ENCODE assay signal across 8 mouse cellular contexts in the genomic region with DNA sequence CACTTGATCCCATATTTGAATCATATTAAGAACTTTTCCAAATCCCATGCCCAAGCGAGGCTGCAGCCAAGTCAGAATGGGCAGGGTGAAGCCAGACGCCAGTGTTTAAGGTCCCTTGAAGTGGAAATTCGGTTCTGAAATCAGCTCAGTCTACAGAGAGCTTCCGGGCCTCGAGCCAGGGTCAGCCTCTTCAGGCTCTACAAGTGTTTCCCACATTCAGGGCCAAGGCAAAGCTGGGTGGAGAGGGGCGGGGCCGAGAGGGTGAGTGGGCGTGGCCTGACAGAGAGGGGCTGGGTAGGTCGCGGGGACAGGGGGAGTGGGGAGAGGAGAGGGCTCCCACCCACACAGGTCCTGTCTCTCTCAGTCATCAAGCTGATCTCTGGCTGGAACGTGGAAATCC. TPM values are rescaled to one million over a fixed set of nuclear protein-coding genes. Genes with fewer than 3 reads are reported as not detected.
DNase-seq lines count a peak whose midpoint lies in the region; ATAC-seq and TF ChIP-seq lines count a peak whose summit lies in the region.

No protein-coding gene starts in this region.

- H3K4me3 ChIP-seq in forebrain, embryonic 14.5 days (ENCODE audit: low read depth, low read length), result no peak overlapping the region
- H3K4me3 ChIP-seq in forebrain, embryonic 16.5 days (replicated peaks; ENCODE audit: low read length), result no peak overlapping the region
- 0 out of 2 replicates have a peak overlapping the region, but pooled peaks have one; percentile 11 for H3K4me3 ChIP-seq in heart, embryonic 15.5 days
- no peak overlapping the region for H3K4me3 ChIP-seq in midbrain, postnatal 0 days (ENCODE audit: low read depth, low read length)
- no peak overlapping the region for H3K4me3 ChIP-seq in cerebellum, adult 2 months (replicated peaks; ENCODE audit: insufficient read depth, low read depth, low read length)
- H3K4me3 ChIP-seq in forebrain, embryonic 13.5 days, result no peak overlapping the region

- 28% methylated on average over 11 of the region's 11 CpGs for WGBS in forebrain, embryonic 14.5 days
- 17% methylated on average over 11 of the region's 11 CpGs for WGBS in forebrain, embryonic 16.5 days
- WGBS in heart, embryonic 15.5 days, result 11% methylated on average over 11 of the region's 11 CpGs
- WGBS in midbrain, postnatal 0 days, result 26% methylated on average over 11 of the region's 11 CpGs
- WGBS in cerebellum, adult 2 months, result 17% methylated on average over 11 of the region's 11 CpGs
- WGBS in forebrain, embryonic 13.5 days, result 26% methylated on average over 11 of the region's 11 CpGs

- ATAC-seq in forebrain, embryonic 14.5 days, result no peak
- no peak for ATAC-seq in forebrain, embryonic 16.5 days
- peak; percentile 64 for ATAC-seq in heart, embryonic 15.5 days (replicated peaks; ENCODE audit: insufficient number of reproducible peaks, insufficient read depth, low FRiP score, low read depth)
- ATAC-seq in midbrain, postnatal 0 days (ENCODE audit: low FRiP score), result no peak
- ATAC-seq in forebrain, embryonic 13.5 days, result no peak

- H3K27me3 ChIP-seq in forebrain, embryonic 14.5 days (replicated peaks; ENCODE audit: control insufficient read depth, insufficient read depth, low read length), result no peaks in the 10 kb centered on the region
- no peaks in the 10 kb centered on the region for H3K27me3 ChIP-seq in forebrain, embryonic 16.5 days (replicated peaks; ENCODE audit: control insufficient read depth, insufficient read depth, low read length)
- H3K27me3 ChIP-seq in heart, embryonic 15.5 days, result no peaks in the 10 kb centered on the region
- H3K27me3 ChIP-seq in midbrain, postnatal 0 days (ENCODE audit: insufficient read depth, low read length), result no peaks in the 10 kb centered on the region
- no peaks in the 10 kb centered on the region for H3K27me3 ChIP-seq in cerebellum, adult 2 months (ENCODE audit: control insufficient read depth, insufficient read depth, low read length)
- H3K27me3 ChIP-seq in forebrain, embryonic 13.5 days, result 0 out of 2 replicates have a peak, but pooled peaks cover 3% of the 10 kb centered on the region

- no peak overlapping the region for H3K9ac ChIP-seq in forebrain, embryonic 14.5 days (ENCODE audit: low read length)
- H3K9ac ChIP-seq in forebrain, embryonic 16.5 days (replicated peaks; ENCODE audit: low read depth, low read length), result no peak overlapping the region
- H3K9ac ChIP-seq in heart, embryonic 15.5 days, result no peak overlapping the region
- no peak overlapping the region for H3K9ac ChIP-seq in midbrain, postnatal 0 days (replicated peaks; ENCODE audit: low read length, poor library complexity, severe bottlenecking)
- H3K9ac ChIP-seq in forebrain, embryonic 13.5 days, result no peak overlapping the region

- H3K9me3 ChIP-seq in forebrain, embryonic 14.5 days (replicated peaks; ENCODE audit: control insufficient read depth, low read length), result no peaks in the 10 kb centered on the region
- no peaks in the 10 kb centered on the region for H3K9me3 ChIP-seq in forebrain, embryonic 16.5 days (ENCODE audit: control insufficient read depth, low read length)
- H3K9me3 ChIP-seq in heart, embryonic 15.5 days (replicated peaks), result no peaks in the 10 kb centered on the region
- no peaks in the 10 kb centered on the region for H3K9me3 ChIP-seq in midbrain, postnatal 0 days (ENCODE audit: low read length)
- H3K9me3 ChIP-seq in forebrain, embryonic 13.5 days (replicated peaks), result no peaks in the 10 kb centered on the region

- no peak overlapping the region for H3K4me2 ChIP-seq in forebrain, embryonic 14.5 days (ENCODE audit: low read length)
- H3K4me2 ChIP-seq in forebrain, embryonic 16.5 days (ENCODE audit: low read length), result no peak overlapping the region
- peak overlapping the region; percentile 38 for H3K4me2 ChIP-seq in heart, embryonic 15.5 days
- H3K4me2 ChIP-seq in midbrain, postnatal 0 days (ENCODE audit: low read depth, low read length, poor library complexity, severe bottlenecking), result no peak overlapping the region; the same call in 1 of the 2 replicates
- no peak overlapping the region for H3K4me2 ChIP-seq in forebrain, embryonic 13.5 days

- H3K4me1 ChIP-seq in forebrain, embryonic 14.5 days (ENCODE audit: control insufficient read depth, insufficient read depth, low read length), result no peaks in the 10 kb centered on the region
- no peaks in the 10 kb centered on the region; the same call in 1 of the 2 replicates for H3K4me1 ChIP-seq in forebrain, embryonic 16.5 days (replicated peaks; ENCODE audit: control insufficient read depth, insufficient read depth, low read length)
- H3K4me1 ChIP-seq in heart, embryonic 15.5 days (replicated peaks), result peaks cover 22% of the 10 kb centered on the region
- H3K4me1 ChIP-seq in midbrain, postnatal 0 days (ENCODE audit: insufficient read depth, low read length), result no peaks in the 10 kb centered on the region; the same call in 1 of the 2 replicates
- H3K4me1 ChIP-seq in cerebellum, adult 2 months (ENCODE audit: control insufficient read depth, insufficient read depth, low read length), result peaks cover 3% of the 10 kb centered on the region; the same call in 1 of the 2 replicates
- 0 out of 2 replicates have a peak, but pooled peaks cover 4% of the 10 kb centered on the region for H3K4me1 ChIP-seq in forebrain, embryonic 13.5 days

- H3K27ac ChIP-seq in forebrain, embryonic 14.5 days (ENCODE audit: low read depth, low read length), result no peak overlapping the region
- no peak overlapping the region for H3K27ac ChIP-seq in forebrain, embryonic 16.5 days (ENCODE audit: low read length)
- H3K27ac ChIP-seq in heart, embryonic 15.5 days, result peak overlapping the region; percentile 52; the same call in 1 of the 2 replicates
- H3K27ac ChIP-seq in midbrain, postnatal 0 days (ENCODE audit: low read depth, low read length), result no peak overlapping the region
- H3K27ac ChIP-seq in cerebellum, adult 2 months (ENCODE audit: insufficient read depth, low read length), result no peak overlapping the region
- H3K27ac ChIP-seq in forebrain, embryonic 13.5 days, result no peak overlapping the region

- no peak for TF ChIP-seq POLR2A in cerebellum, adult 2 months (IDR thresholded peaks at IDR 0.05; ENCODE audit: borderline replicate concordance, insufficient read depth, low read length)

- DNase-seq in forebrain, embryonic 14.5 days (ENCODE audit: low spot score), result peak; percentile 45
- peak; percentile 53 for DNase-seq in retina, postnatal 1 day
- DNase-seq in retina, embryonic 14.5 days (ENCODE audit: low spot score), result no peak
- DNase-seq in midbrain, postnatal 0 days (ENCODE audit: low spot score), result peak; percentile 58
- DNase-seq in cerebellum, adult 2 months, result no peak

- no peaks in the 10 kb centered on the region for H3K36me3 ChIP-seq in forebrain, embryonic 14.5 days (ENCODE audit: control insufficient read depth, insufficient read depth, low read length)
- H3K36me3 ChIP-seq in forebrain, embryonic 16.5 days (ENCODE audit: control insufficient read depth, insufficient read depth), result no peaks in the 10 kb centered on the region
- H3K36me3 ChIP-seq in heart, embryonic 15.5 days, result no peaks in the 10 kb centered on the region
- H3K36me3 ChIP-seq in midbrain, postnatal 0 days (ENCODE audit: insufficient read depth, low read length), result no peaks in the 10 kb centered on the region
- H3K36me3 ChIP-seq in forebrain, embryonic 13.5 days (ENCODE audit: poor library complexity, severe bottlenecking), result no peaks in the 10 kb centered on the region

- TF ChIP-seq CTCF in midbrain, postnatal 0 days (IDR thresholded peaks at IDR 0.05), result no peak
- no peak for TF ChIP-seq CTCF in cerebellum, adult 2 months (IDR thresholded peaks at IDR 0.05; ENCODE audit: borderline replicate concordance, insufficient read depth, low read depth, low read length)

RNA-seq across cellular contexts. Expression of gene Myom3, which starts 38.4 kb away (rescaled TPM):
- 0.17 and 0.22 TPM in 2 replicates for polyA plus RNA-seq in forebrain, embryonic 14.5 days (2014; fragmentation: Nextera tagmentation; extraction: Ambion mirVana)
- 0.29 and 0.34 TPM in 2 replicates for polyA plus RNA-seq in forebrain, embryonic 16.5 days (2015; fragmentation: Nextera tagmentation; extraction: Ambion mirVana)
- polyA plus RNA-seq in heart, embryonic 15.5 days (2015; fragmentation: Nextera tagmentation; extraction: Ambion mirVana), result 0.20 and 0.52 TPM in 2 replicates
- total RNA-seq in midbrain, postnatal 0 days (2014; rRNA removed), result 0.60 and 0.99 TPM in 2 replicates
- polyA plus RNA-seq in midbrain, postnatal 0 days (2015; fragmentation: Nextera tagmentation; extraction: Ambion mirVana), result 1.4 and 1.6 TPM in 2 replicates
- 0.17 and 0.26 TPM in 2 replicates for polyA plus RNA-seq in cerebellum, adult 2 months (2012; rRNA removed)
- polyA plus RNA-seq in forebrain, embryonic 13.5 days (2015; fragmentation: Nextera tagmentation; extraction: Ambion mirVana), result 0.09 TPM in 1 of 2 replicates, not detected in the other

RNA-seq across cellular contexts. Expression of gene Srsf10, which starts 57.6 kb away (rescaled TPM):
- polyA plus RNA-seq in forebrain, embryonic 14.5 days (2014; fragmentation: Nextera tagmentation; extraction: Ambion mirVana), result 259 and 304 TPM in 2 replicates
- 253 and 294 TPM in 2 replicates for polyA plus RNA-seq in forebrain, embryonic 16.5 days (2015; fragmentation: Nextera tagmentation; extraction: Ambion mirVana)
- 127 and 131 TPM in 2 replicates for polyA plus RNA-seq in heart, embryonic 15.5 days (2015; fragmentation: Nextera tagmentation; extraction: Ambion mirVana)
- 66.6 and 92.7 TPM in 2 replicates for total RNA-seq in midbrain, postnatal 0 days (2014; rRNA removed)
- polyA plus RNA-seq in midbrain, postnatal 0 days (2015; fragmentation: Nextera tagmentation; extraction: Ambion mirVana), result 134 and 155 TPM in 2 replicates
- polyA plus RNA-seq in cerebellum, adult 2 months (2012; rRNA removed), result 54.7 and 61.5 TPM in 2 replicates
- 341 and 352 TPM in 2 replicates for polyA plus RNA-seq in forebrain, embryonic 13.5 days (2015; fragmentation: Nextera tagmentation; extraction: Ambion mirVana)

Comparison
In these comparisons a context has a peak if more than half of its experiments do, and no peak if none do; other contexts are left out.
1. DNase-seq: peak in forebrain, embryonic 14.5 days (single experiment), retina, postnatal 1 day (single experiment) and midbrain, postnatal 0 days (single experiment); none in retina, embryonic 14.5 days (single experiment) and cerebellum, adult 2 months (0 of 2).